20 mouse cellular contexts compared by ENCODE assay signal in the genomic region with DNA sequence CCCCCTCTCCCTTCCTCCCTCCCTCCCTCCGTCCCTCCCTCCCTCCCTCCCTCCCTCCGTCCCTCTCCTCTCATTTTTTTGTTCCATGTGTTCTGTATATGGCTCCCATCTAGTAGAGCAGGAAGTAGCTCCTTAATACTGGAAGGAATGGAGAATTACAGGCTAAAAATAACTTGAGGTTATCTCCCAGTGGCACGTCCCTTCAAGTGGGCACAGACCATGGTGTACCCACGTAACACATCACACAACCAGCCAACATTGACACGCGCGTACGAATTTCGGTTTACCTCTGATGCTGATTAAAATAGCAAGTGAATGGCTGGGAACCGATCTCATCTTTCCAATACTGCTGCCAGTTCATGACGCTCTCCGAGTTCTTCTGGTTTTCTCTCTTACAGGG. TPM values are rescaled to one million over a fixed set of nuclear protein-coding genes. Genes with fewer than 3 reads are reported as not detected.
"Had no signal": no experiment of that assay in that cellular context is flagged by ENCODE, and none has a peak within 500 bp of the region (broad histone marks: within the 10 kb centered on the region; RNA-seq: fewer than 3 reads in every experiment).

No protein-coding gene starts in this region.

- ATAC-seq: midbrain, embryonic 16.5 days had no signal

- H3K4me3 ChIP-seq: midbrain, embryonic 10.5 days; midbrain, embryonic 12.5 days; myocyte; neural tube, embryonic 13.5 days; neural tube, embryonic 15.5 days had no signal

- H3K4me2 ChIP-seq: lung, embryonic 14.5 days; midbrain, embryonic 12.5 days; neural tube, embryonic 13.5 days; neural tube, embryonic 15.5 days had no signal

- H3K4me1 ChIP-seq: midbrain, embryonic 10.5 days; midbrain, embryonic 12.5 days; neural tube, embryonic 13.5 days; neural tube, embryonic 15.5 days had no signal

- H3K27me3 ChIP-seq: midbrain, embryonic 12.5 days; neural tube, embryonic 13.5 days; neural tube, embryonic 15.5 days had no signal

- DNase-seq: lung, embryonic 14.5 days; lung, postnatal 10 days; lung, postnatal 4 days; midbrain, embryonic 14.5 days; retina, postnatal 1 day; right cerebral cortex, adult 18-20 months; right cerebral cortex, postnatal 25 days; right cerebral cortex, postnatal 4 days; spleen, adult 18-20 months; thymus, adult 18-20 months; thymus, postnatal 14 days; thymus, postnatal 36 days had no signal

- H3K9me3 ChIP-seq: midbrain, embryonic 10.5 days; midbrain, embryonic 12.5 days; neural tube, embryonic 13.5 days; neural tube, embryonic 15.5 days had no signal

- H3K27ac ChIP-seq: midbrain, embryonic 10.5 days; midbrain, embryonic 12.5 days; neural tube, embryonic 13.5 days; neural tube, embryonic 15.5 days had no signal

- H3K9ac ChIP-seq: lung, embryonic 14.5 days; midbrain, embryonic 12.5 days; neural tube, embryonic 13.5 days; neural tube, embryonic 15.5 days had no signal

RNA-seq across cellular contexts. Expression of a gene that starts 27.6 kb away (rescaled TPM):
- total RNA-seq: megakaryocyte, adult 5-6 weeks; megakaryocyte-erythroid progenitor cell, adult 5-6 weeks had no signal
